Mouse (Mus musculus): ENCODE measurements around the gene Vps26b. TPM values are rescaled to one million over a fixed set of nuclear protein-coding genes. Genes with fewer than 3 reads are reported as not detected.

The Vps26b gene
- total RNA-seq (2021) = 100 to 1,000 TPM; 120 to 122 TPM
- long read RNA-seq, transcript Vps26b-201 (6 exons, 3,575 nt) = major isoform, 43 of 55 reads
- long read RNA-seq, partial matches to known transcripts = 4 of 55 reads
- long read RNA-seq, other reads (novel, unspliced or antisense) = 8 of 55 reads

DNA sequence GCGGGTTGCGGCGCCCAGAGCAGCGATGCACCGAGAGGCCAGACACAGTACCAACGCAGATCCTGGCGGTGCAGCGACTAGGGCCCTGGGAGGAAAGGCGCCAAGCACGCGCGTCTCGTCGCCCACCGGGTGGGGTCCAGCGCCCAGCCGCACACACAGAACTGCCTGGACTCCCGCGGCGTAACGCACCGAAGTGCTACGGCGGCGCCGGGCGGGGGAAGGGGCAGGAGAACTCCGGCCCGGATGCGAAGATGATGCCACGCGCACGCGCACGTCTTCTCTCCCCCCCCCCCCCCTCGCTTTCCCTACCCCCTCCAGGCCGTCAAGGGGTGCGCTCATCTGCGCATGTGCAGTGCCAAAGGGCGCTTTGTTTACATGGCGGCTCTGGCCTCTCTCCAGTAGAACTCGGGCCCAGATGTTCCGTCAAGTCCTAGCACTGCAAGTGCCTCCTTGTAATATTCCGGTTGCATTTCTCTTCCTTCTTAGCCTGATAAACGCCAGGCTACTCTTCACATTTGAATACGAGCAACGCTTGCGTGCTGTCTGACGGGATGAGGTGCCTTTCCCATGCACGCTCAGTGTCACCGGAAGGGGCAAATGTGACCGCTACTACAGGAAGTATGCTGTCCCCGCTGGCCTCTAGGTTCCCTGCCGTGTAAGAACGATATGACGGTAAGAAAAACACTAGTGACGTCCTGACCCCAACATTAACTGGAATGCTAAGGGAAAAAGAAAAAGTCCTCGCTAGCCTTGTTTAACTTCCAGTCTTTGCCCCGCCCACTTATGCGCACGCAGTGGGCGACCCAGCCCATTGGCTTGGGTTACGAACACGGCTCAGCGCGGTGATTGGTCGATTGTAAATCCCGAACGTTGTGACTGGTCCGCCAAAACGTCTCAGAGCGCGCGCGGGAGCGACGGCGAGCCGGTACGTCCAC lies at the start of gene Vps26b, which contains the start of gene Ncapd3:
Vps26b (minus strand) TSS at position 238 of the 935 bp plus-strand sequence.
Ncapd3 (plus strand) TSS at position 348 of the 935 bp plus-strand sequence.
- DNase-seq (ENCODE audit: low spot score in 2 of 2) = peak; percentile 94 to 95

DNA sequence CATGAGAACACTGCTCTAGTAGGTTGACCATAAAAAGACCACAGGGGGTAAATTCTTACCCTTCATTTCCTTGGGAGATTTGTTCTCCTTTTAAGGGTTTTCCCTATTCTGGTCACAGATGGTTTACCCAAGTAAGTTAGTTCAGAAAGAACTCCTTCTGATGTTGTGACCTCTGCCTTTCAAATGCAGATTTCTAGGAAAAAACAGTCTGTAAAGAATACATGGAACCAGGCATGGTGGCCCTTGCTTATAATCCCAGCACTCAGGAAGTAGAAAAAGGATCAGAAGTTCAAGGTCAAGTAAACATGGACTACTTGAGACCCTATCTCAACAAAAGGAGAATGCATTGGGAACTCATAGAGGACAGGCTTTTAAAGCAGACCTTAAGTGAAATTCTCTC lies 45.9 kb upstream of the Vps26b start:
- DNase-seq (ENCODE audit: low spot score in 2 of 2) = no peak

GRCm38 (mm10) chr9:27074677-27075076 lies 44.8 kb upstream of the Vps26b start:
- DNase-seq (ENCODE audit: low spot score in 2 of 2) = no peak

DNA sequence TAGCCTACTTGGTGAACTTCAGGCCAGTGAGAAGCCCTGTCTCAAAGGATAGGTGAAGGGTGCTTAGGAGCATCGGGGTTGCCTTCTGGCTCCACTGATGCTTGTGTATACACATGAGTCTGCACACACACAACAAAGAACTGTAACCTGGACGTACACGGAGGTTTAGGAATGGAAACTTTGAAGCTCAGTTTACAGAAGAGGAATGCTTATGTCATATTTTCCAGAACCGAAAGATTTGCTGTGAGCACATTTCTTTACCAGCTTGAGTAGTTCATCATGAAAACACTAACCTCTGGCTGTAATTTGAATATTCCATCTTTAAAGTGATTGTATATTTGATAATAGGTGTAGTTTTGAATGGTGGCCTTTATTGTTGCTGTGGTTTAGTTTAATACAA lies 41.0 kb upstream of the Vps26b start:
- no peak for DNase-seq (ENCODE audit: low spot score in 2 of 2)

DNA sequence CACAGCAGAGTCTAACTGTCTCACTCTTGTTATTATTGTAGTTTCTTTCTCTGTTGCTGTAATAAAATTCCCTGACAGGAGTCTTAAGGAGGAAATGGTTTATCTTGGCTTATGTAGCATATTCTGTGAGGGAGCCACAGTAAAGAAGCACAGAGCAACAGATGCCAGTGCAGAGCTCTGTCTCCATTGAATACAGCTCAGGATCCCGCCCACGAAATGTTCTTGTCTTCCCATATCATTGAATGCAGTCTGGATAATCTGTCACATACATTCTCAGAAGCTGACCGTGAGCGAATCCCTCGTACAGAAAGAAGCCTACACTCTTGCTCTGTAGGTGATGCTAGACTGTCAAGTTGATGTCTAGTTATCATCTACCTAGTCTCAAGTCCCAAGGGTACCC lies 28.5 kb upstream of the Vps26b start:
- DNase-seq (ENCODE audit: low spot score in 2 of 2) = no peak

DNA sequence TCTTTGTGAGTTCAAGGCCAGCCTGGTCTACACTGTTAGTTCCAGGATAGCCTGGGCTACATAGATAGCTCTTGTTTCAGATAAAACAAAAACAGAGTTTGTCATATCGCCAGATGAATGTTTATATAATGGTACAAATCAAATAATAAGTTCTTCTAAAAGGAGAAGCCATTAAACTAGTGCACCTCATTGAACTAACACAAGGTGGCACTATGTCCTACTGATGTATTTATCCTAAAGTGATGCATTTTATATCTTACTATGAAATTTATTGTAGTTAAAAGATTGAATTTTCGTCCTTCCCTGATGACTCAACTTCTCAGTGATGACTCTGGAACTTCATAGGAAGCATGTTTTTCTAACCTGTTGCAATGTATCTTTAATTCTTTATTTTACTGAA lies 19.6 kb upstream of the Vps26b start:
- DNase-seq (ENCODE audit: low spot score in 2 of 2) = no peak

DNA sequence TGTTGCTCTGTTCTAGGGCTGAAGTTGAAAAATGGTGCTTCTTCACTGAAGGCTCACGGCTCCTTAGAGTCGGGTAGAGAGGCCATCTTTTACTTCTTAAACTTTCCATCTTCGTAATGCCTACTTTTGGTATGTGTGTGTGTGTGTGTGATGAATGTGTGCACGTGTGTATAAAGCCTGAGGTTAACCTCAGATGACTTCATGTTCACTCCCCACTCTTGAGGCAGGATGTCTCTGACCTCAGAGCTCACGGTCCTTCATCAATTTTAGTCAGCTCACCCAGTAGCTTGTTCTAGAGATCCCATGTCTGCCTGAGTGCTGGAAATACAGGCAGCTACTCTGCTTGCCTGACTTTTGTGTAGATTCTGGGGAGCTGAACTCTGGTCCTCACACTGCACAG lies 14.0 kb upstream of the Vps26b start:
- DNase-seq (ENCODE audit: low spot score in 2 of 2) = no peak

GRCm38 (mm10) chr9:27030763-27031100 lies 867 bp upstream of the Vps26b start:
- no peak for DNase-seq (ENCODE audit: low spot score in 2 of 2)

GRCm38 (mm10) chr9:27029022-27029827 lies 640 bp downstream of the Vps26b start:
- peak in 1 of 2 experiments; percentile 43 for DNase-seq (ENCODE audit: low spot score in 2 of 2)

- DNase-seq (ENCODE audit: low spot score in 2 of 2) = no peak
Observed at GRCm38 (mm10) chr9:27026708-27027107, 3.2 kb downstream of the Vps26b start.

DNA sequence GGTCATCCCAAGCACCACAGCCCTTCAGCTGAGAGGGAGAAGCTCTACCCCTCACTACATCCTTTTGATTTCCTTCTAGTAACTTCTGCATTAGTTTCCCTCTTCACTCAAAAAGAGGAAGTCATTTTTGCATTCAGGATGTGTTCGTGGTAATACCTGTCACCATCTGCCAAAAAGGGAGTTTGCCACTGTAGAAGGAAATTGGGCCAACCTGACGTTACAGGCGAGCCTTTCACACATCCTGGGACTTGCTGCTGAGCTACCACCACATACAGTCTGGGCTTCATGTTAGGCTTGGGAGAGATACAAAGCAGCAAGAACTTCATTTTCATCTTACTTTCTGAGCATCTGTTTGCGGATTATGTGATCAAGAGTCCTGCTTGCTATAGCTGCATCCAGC lies 6.2 kb downstream of the Vps26b start:
- no peak for DNase-seq (ENCODE audit: low spot score in 2 of 2)

DNA sequence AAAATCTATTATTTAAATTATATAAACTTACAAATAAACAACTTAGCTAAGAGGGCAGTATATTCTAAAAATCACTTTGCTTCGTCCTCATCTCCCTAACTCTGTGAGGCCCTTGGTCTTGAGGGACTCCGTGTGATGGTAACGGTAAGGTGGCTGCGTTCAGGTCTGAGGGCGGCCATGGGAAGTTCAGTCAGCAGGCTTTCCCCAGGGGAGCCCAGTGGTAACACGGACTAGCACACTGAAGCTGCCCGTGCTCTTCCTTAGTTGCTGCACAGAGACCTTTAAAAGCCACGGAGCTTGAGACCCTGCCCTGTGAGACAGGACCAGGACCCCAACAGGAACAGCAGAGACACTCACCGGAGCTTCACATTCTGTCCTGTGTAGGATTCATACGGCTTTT lies 10.9 kb downstream of the Vps26b start:
- no peak for DNase-seq (ENCODE audit: low spot score in 2 of 2)

GRCm38 (mm10) chr9:27011572-27011971 lies 18.3 kb downstream of the Vps26b start:
- DNase-seq (ENCODE audit: low spot score in 2 of 2) = no peak

DNA sequence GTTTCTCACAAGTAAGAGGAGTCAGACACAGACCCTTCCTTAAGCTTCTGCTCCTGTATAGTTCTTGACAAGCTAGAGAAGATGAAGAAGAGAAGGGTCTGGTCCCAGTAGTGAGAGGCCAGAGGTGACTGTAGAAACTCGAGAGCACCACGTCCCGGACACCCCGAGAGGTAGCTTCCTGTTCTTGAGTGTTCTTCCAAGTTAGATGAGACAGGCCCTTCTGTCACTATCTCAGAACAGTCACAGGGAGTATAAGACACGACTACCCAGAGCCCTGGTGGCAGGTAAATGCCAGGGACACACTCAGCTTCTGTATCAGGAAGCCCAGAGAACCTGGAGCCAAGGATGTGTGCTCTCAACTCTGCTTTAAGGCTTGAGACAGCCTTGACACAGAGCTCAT lies 20.6 kb downstream of the Vps26b start:
- no peak for DNase-seq (ENCODE audit: low spot score in 2 of 2)

DNA sequence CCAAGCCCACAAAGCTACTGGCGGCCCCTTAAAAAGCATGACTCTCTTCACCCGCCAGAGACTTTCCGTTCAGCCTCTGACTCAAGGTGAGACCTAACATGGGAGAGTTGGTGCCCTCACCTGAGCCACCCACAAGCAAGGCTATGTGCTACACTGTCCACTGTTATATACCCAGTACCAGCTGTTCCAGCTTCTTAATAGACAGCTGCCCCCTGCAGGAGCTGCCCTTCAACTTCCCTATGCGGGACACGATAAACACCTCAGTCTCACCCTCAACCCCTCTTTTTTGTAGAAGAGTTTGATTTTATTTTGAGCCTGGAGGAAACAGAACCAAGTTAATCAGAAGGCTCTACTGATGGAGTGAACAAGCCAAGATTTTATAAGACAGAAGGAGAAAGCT lies 23.0 kb downstream of the Vps26b start:
- no peak for DNase-seq (ENCODE audit: low spot score in 2 of 2)

DNA sequence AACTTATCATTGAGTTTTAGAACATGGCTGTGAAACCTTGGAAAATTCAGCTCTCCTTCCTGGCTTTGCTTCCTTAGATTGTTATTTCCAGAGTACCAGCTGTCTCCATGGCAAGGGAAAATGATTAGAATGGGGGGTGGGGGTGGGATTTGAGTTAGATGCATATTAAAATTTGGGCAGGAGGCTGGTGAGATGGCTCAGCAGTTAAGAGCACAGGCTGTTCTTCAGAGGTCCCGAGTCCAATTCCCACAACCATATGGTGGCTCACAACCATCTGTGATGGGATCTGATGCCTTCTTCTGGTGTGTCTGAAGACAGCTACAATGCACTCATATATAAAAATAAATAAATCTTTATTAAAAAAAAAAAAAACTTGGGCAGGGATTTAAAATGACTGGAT lies 23.9 kb downstream of the Vps26b start:
- DNase-seq (ENCODE audit: low spot score in 2 of 2) = peak; percentile 33 to 45

- peak in 1 of 2 experiments; percentile 36 for DNase-seq (ENCODE audit: low spot score in 2 of 2)
Observed at GRCm38 (mm10) chr9:27005231-27005630, 24.6 kb downstream of the Vps26b start.

GRCm38 (mm10) chr9:26999461-27000395 lies 30.1 kb downstream of the Vps26b start, which contains the start of the genes Acad8 and Thyn1:
Acad8 (minus strand) TSS chr9:26999566.
Thyn1 (plus strand) TSS chr9:26999710.
- DNase-seq (ENCODE audit: low spot score in 2 of 2) = peak; percentile 93 to 94

DNA sequence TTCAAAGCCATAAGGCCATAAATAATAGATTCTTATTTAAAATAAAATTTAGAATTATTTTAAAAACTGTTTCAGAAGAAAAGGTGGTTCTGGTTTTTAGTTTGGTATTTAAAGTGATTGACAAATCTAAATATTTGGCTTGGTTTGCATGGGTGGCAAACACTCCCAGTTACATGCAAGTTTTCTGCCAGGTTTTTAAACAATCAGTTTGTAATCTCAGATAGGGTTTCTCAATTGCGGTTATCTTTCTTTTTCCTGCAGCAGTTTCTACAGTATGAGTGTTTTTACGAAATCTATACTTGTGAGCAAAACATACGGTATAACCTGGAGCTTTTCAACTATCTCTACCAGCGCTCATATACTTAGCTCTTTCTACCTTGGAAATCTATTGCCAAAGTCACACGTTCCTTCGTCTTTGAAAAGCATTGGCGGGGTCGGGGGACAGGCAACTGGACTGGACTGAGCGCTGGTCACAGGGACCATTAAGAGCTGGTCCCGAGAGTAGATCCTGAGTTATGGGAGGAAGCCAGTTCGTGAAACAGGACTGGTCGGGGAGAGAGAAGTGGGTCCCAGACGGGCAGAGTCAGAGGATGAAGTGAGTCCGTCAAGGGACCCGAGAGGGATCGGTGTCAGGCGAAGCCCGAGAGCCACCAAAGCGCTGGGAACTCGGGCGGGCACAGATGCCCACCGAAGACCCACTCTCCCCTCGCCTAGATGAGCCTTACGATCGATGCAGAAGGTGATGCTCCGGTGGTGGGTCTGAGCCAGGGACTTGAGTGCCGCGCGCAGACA lies 31.0 kb downstream of the Vps26b start:
- DNase-seq (ENCODE audit: low spot score in 2 of 2) = no peak

DNA sequence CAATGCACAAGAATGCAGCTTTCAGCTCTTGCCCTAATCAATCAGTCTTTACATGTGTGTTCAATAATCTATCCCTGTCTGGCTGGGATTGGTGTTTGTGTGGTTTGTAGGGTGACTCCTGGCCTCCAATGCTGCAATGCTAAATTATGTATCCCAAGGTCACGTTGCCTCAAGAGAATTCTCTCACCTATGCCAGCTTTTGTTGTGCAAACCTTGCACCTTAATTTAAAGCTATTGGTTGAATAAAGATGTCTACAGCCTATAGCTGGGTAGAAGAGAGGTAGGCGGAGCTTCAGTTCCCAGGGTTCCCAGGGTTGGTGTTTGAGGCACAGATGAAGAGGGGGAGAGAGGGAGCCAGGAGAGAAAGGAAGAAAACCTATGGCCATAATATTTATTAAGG lies 32.4 kb downstream of the Vps26b start:
- no peak for DNase-seq (ENCODE audit: low spot score in 2 of 2)

Measured in layer of hippocampus, postnatal 10 days (tissue).